Mouse (Mus musculus) R1 (cell line): ENCODE measurements around the gene Matn3.
A peak's percentile ranks its signal among the peaks of the same experiment; 100 is the strongest.

Experiments
- DNase-seq: peaks from one replicate; pipeline ENCODE4 v3.0.0-alpha.2; 2018; ENCODE audit warnings: low read depth, low spot score

The Matn3 gene

DNA sequence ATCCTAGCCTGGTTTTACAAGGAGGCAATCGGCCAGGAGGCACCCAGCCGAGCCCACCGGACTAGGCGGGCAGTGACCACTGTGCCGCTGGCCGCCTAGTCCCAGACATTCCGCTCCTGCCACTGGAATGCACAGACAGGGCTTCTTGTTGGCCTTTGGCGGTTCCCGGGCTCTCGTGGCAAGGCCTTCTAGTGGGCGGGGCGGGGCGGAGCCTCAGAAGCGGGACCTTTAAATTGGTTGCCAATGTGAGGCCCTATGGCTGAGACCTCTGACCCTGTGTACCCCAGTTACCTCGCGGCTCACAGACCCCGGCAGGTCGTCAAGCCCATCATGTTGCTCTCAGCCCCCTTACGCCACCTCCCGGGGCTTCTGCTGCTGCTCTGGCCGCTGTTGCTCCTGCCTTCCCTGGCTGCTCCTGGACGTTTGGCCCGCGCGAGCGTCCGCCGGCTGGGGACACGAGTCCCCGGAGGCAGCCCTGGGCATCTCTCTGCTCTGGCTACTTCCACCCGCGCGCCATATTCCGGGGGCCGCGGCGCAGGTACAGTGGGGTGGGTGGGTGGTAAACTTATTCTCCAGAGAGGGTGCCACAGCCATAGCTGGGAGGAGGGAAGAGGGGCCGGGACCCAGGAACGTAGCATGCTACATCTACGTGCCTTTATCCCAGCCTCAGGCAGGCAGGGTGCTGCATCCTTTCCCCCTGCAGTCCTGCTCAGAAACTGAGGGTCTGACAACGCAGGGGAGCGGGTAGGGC lies at the start of gene Matn3:
Gene Matn3 (plus strand): TSS at position 216 of the 751 bp plus-strand sequence.
- peak; percentile 88 for DNase-seq

DNA sequence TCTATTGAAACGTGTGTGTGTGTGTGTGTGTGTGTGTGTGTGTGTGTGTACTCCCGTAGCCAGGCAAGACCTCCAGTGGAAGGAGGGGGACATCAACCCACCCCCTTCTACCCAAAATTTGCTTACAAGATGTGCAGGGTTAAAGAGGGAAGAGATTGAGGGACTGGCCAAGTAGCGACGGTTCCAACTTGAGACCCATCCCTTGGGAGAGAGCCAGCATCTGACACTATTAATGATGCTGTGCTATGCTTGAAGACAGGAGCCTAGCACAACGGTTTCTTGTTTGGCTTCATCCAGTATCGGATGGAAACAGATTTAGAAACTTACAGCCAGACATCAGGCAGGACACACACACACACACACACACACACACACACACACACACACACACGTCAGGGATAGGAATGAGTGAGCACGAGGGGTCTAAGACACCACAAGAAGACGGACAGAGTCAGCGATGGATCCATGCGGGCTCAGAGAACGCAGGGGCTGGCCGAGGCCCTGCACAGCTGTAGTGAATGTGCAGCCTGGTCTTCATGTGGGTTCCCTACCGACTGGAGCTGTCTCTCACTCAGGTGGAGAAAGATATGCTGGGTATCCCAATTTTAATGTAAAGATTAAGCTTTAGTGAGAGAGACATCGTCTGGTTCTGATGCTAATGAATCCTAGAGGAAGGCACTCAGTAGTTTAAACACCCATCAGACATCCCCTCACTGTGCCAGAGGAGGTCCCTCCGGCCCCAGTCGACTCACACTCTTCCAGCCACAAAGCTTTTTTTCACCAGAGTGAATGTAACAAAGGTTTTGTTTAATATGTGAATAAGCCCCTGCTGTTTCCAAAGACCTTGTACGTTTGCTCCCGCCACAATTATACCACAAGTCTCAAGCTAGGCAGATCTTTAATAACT lies 48.6 kb upstream of the Matn3 start:
- DNase-seq, result peak; percentile 50

DNA sequence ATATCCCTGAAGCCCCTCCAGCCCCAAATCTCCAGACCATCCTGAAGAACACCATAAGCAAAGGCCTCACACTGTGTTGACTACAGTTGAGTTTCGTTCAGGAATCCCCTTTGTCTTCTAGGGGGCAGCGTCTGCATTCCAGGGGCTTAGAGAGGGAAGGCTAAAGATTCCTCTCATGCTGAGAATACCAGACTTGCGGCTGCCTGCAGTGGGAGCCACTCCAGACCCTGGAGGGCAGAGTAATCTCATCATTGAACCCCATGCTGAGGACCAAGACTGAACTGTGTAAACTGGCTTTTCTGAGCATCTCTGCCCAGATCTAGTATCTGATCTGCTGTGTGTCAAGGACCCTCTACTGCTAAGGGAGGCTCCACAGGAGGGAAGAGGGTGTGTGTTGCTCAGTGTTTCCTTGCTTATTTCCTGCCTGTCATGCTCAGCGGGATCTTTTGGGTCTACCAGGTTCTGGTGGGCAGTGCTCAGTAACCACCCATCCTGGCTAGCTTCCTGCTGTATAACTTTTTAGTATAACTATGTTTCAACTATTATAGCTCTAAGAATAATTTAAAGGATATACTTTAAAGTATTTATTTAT lies 47.5 kb upstream of the Matn3 start:
- DNase-seq, result peak; percentile 82

DNA sequence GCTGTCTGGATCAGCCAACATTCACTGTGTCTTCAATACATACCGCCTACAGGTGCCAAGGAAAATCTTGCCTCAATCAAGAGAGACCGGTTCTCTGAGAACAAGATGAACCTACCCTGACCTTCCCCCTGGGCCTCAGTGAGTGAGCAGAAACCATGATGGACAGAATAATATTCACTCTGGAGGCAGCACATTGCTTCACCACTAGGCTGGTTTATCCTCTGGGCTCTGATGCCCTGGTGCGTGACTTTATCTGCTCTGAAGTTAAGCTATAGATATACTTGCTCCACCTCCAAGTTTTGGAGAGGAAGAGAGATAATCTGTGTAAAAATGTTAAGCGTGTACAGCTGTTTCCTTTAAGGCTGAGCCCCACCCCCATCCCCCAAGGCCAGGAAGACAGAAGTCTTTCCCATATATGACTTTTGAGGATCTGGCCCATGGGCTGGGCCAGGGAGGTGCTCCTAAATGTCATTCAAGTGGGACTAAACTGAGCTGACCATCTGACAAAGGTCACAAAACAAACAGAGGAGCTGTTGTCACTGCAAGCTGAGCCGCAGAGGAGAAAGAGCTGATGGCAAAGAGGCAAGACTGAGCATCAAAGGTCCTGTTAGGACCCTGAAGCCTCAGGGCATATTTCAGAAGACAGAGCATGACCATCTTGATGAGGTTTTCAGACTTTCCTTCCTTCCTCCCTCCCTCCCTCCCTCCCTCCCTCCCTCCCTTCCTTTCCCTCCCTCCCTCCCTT lies 46.6 kb upstream of the Matn3 start:
- DNase-seq, result no peak

DNA sequence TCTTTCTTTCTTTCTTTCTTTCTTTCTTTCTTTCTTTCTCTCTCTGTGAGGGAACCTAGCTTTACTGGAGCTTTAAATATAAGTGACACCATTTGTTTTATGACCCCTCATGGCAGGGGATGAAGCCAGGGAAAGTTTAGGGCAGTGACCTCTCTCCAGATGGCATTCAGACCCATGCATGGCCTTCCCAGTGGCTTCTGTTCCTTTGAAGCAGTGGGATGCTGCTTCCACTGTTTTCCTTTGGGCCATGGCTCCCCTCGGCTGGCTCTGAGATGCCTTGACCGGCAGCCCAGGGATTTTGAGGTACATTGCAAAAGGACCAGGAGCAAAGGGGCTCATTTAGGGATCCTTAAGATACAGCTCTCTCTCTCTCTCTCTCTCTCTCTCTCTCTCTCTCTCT lies 45.8 kb upstream of the Matn3 start:
- no peak for DNase-seq

DNA sequence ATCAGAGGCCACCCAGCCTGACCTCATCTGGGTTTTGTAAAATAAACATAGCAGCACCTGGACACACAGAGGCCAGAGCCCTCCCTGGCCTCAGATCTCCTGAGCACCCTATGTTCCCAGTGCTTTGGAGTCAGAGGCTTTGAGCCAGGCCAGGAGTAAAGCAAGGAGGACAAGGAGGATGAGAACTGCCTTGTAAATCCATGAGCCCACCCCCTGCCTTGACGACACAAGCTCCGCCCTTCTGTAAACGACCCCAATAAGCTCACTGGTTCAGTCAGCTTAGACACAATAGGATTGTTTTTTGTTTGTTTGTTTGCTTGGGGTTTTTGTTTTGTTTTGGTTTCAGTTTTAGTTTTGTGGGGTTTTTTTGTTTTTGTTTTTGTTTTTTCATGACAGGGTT lies 45.2 kb upstream of the Matn3 start:
- DNase-seq, result no peak

DNA sequence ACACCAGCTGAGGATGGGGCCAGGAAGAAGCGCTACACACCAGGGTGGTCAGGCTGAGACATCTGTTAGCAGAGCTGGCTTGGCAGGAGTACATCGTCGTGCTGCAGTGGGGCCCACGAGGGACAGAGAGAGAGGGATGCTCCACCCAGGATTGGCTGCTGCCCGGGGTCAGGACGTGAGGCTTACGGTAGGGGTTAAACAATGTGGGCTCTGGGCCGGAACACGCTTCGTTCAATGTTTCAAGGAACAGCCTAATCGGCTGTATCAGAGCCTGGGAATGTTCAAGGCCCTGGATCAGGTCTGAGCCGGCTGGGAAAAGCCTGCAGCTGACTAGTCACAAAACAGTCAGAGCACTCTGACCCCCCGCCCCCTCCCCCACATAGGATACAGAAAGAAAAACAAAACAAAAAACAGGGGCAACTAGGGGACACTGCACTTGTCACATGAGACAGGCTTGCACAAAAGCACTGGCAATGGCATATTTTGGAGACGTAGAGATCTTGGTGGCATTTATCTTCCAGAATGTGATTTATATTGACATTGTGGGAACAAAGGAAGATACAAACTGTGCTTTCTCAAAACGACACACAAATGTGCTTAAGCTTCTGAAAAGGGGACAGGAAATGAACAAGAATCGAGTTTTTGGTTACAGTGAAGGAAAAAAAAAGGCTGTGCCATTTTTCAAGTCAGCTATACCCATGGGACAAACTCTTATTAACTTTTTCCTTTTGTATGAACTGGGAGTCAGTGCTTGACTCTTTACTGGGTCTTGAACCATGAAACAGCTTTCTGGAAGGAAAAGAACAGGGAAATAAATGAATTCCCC lies 34.7 kb upstream of the Matn3 start:
- DNase-seq, result peak; percentile 46

DNA sequence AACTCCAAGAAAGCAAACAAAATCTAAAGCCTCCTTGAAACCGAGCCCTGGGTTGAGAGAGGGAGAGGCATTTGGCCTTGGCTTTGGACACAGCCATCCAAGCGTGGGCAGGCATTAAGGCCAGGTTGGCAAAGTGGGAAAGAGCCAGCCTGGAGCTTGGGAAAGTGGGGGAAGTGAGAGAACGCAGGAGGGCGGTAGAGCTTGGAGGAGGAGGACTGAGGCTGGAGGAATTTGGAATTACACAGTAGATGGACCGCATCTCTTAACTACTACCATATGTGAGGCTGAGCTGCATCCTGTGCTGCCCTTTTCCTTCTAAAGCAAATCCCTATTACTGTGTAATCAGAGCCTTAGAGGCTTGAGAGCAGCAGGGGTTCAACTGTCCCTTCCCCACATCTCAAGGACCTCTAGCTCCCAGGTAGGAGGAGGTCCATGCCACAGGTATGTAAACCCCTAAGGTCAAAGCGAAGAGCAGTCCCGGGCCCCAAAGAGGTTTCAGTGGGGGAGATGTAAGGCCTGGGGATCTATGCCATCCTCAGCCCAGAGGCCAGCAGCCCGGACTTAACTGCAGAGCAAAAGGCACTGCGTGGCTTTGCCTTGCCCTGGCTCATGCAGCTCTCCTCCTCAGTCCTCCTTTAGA lies 33.9 kb upstream of the Matn3 start:
- no peak for DNase-seq

DNA sequence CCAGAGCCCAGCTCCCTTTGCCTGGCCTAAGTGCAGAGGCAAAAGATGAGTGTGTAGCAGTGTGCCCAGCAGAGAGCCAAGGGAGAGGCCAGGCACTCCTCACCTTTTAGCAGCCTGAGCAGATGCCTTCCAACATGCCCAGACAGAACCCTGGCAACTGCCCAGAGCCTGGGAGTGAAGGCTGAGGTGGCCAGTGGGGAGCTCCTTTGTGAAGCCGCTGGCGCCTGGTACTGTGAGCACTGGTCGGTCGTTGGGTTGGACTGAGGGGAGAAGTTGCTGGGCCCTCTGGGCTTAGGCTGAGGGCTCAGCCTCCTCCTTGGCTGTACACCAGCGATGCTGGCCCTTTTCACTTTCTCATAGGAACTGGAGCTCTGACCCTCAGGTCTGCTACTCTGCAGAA lies 31.4 kb upstream of the Matn3 start:
- peak; percentile 41 for DNase-seq

DNA sequence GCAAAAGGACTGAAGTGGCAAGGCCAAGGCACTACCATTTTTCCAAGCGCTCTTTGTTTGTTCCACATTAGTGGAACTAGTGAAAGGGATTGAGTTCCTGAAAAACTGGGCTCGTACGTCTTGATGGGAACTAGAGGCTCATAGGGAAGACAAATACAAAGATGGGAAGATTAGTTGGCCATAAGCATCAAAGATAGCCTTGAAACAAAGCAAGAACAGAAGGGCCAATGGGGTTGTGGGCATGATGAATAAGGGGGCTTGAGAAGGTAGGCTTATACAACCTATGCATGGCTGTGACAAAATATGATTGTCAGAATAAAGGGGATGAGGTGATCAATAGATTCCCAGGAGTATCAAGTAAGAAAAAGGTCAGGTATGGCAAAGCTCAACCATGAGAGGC lies 28.5 kb upstream of the Matn3 start:
- no peak for DNase-seq

DNA sequence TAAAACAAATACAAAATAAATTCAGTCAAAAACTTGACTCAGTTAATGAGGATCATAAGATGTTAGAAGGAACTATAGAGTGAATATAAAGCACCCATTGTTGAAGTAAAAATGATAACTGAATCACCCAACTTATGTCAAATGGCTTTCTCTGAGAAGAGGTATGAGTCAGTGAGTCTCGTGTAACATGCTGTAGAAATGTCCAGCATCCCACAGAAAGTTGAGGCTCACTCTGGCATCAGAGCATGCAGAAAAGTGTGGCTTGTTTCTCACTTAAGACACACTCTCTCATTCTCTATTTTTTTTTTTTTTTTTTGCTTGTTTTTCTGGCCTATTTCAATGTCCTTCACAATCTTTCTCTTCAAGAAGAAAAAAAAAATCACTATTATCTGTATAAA lies 26.7 kb upstream of the Matn3 start:
- no peak for DNase-seq

DNA sequence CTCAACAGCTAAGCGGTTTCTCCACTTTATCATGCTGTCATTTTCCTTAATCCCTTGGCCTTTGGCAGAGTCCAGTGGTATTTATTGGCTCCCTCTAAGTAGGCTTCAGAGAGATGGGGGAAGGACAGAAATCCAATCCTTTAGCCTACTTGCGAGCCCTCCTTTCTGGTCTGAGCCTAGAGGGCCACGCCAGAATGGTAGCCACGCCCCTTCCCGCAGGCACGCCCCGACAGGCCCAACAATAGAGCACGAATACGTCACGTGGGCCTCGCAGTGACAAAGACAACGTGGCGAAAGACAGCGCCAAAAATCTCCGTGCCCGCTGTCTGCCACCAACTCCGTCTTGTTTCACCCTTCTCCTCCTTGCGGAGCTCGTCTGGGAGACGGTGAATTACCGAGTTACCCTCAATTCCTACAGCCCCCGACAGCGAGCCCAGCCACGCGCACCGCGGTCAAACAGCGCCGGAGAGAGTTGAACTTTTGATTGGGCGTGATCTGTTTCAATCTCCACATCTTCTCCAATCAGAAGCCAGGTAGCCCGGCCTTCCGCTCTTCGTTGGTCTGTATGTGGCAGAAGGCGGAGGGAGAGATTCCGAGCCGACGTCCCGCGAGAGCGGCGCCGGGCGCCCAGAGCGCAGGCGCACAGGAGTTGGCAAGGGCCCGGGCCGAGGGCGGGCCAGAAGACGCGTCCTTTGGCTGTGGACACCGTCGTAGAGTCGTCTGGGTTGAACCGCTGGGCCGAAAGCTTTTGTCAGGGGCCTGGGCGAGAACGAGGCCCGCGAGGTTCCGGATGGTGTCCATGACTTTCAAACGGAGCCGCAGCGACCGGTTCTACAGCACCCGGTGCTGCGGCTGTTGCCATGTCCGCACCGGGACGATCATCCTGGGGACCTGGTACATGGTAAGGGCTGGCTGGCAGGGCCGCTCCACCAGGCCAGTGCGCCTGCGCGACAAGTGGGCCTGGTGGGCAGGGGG lies 26.0 kb upstream of the Matn3 start, which contains the start of gene Laptm4a:
Gene Laptm4a (plus strand): TSS at position 271 of the 975 bp plus-strand sequence.
- peak; percentile 99 for DNase-seq

DNA sequence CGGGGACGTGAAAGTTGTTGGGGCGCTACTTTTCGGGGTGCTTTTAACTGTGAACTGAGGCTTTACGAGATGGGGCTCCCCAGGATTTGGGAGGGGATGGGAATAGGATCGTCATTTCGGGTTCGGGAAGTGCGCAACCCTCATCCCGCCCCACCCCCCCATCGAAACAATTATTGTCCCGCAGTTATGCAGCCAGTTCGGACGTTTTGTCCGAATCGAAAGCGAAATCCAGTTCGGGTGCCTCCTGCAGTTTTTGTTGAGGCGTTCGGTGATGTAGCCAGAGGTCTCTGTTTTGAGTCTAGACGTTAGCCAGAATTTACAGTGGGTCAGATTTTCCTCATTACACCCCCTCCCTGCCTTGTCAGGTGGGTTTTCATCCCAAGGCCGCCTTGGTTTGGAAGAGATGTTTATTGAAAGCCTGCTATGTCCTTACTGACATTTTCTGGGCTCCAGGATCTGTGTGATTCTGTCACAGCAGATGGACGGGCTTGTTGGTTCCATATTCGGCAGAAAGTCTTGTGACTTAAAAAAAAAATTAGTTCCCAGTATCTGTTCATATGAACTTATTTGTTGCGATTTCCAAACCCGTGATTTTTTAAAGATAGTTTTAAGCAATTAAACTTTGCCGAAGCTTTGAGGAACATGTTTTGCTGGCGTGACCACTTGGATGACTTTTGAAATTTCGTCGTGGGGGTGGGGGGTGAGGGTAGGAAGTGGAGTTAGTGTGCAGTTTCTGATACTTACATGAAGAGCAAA lies 25.2 kb upstream of the Matn3 start:
- DNase-seq, result no peak

DNA sequence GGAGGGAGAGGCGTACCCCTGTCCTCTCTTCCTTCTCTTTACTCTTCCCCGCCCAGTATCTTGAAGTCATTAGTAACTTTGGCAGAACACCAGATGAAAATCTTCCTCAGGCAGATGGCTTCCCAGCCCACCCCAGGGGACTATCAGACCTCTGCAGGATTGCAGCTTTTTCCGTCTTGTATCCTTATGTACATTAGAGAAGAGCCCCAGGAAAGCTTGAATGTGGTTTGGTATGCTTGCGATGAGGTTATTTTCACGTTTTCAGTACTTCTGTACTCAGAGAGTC lies 24.7 kb upstream of the Matn3 start:
- no peak for DNase-seq

DNA sequence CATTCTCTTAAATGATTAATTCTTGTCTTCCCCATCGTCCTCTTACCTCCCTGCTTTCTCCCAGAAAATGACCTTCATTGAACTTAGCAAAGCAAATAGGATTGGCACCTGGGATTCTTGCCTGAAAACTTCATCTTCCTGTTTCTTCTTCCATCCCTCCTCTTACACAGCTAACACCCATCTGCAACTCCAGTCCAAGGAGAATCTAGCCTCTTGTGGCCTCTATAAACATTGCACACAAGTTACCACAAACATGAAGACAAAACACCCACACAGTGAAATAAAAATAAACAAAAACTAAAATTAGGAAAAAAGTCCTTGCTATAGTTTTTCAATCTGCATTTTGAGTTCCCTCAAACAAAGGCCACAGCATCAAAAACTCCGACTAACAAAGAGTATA lies 24.1 kb upstream of the Matn3 start:
- no peak for DNase-seq

DNA sequence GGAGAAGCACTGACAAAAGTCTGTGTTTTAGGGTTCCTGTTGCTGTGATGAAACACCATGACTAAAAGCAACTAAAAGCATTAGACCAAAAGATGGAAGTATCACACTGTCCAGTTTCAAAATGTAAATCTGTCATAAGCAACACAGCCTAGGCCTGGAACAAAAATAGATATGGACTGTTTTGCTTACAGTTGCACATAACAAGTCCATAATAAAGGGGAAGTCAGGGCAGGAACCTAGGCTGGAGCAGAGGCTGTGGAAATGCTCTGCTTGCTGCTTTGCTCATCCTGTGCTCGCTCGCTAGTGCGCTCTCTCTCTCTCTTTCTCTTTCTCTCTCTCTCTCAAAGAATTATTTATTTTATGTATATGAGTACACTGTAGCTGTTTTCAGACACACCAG lies 20.1 kb upstream of the Matn3 start:
- DNase-seq, result no peak

DNA sequence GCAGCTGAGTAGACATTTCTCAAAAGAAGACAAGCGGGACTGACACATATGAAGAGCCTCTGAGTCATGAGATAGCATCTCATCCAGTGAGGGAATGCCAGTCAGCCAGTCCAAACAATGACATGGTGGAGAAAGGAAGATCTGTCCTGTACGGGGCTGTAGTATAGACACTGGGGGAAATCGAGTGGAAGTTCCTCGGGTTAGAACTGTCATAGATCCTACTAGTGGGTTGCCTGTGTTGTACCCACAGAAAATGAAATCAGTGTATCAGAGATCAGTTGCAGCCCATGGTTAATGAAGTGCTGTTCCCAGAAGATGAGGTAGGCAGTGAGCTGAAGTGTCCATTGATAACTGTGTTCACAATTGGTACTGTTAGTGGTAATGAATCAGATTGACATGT lies 19.0 kb upstream of the Matn3 start:
- no peak for DNase-seq

DNA sequence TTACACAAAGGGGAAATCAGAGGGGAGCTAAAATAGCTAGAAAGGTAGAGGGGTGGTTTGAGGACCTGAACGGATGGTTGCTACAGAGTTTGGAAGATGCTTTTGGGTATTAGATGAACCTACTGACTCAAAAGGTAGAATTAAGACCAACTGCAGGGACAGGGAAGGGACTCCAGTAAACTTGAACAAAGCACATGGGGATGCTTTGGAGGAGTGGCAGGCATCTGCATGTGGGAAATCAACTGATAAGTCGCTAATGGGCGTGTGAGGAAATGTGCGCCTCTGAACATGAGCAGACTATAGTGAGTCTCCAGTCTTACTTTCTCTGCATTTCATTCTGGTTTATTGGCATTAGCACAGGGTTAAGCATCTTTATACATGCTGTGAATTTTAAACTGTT lies 16.6 kb upstream of the Matn3 start:
- no peak for DNase-seq

DNA sequence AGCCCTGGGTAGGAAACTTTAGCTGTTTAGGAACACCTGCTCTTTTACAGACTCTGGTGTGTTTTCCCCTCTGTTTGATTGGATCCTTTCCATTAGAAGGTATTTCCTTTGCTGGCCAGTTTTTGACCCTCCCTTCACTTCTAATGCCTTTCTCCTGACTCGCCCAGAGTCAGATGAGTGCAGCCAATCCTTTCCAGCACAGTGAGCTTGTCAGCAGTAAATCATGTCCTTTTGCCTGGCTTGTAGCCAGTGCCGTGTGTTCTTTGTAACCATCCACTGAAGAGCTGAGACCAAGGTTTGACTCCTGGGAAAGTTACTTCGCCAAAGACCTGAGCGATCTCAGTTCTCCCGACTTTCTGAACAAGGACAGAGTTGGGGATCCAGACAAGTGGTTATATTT lies 12.4 kb upstream of the Matn3 start:
- DNase-seq, result no peak
